Mouse (Mus musculus): ENCODE results near the gene Rab10.

GRCm38 (mm10) chr12:3285919-3286318 is 23.9 kb downstream of the Rab10 start:
- TF ChIP-seq CTCF (IDR thresholded peaks at IDR 0.05), result no peak
- TF ChIP-seq EP300 (IDR thresholded peaks at IDR 0.05), result no peak

All from lung, postnatal 0 days (tissue).